Mouse (Mus musculus): ENCODE measurements at regions not wholly inside any gene's neighbourhood (a gene's known extent, or its start where the extent isn't known, plus 50 kb on each side); places are given as distances from the start of the nearest gene placed in this dataset.

DNA sequence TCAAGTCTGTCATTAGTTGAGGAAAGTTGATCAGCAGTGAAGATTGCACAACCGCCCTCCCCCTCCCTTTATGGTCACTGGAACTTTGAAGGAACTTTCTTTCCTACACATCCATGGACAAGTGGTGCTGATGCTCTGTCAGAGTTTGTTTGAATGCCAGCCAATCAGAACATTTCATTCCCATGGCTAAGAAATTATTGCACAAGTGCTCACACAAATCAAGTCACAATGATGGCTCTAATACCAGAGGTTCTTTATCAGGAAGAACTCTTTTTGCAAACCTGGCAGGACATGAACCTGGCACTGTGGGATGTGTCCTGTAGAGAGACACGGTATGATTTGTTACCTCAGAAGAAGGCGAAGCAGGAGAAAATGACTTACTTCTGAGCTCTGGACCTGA lies 54.3 kb upstream of the Spry2 start:
- no peak for ATAC-seq
- no peak for TF ChIP-seq CTCF (IDR thresholded peaks at IDR 0.05; ENCODE audit: low read depth)
- Histone ChIP-seq H3K36me3 (ENCODE audit: control insufficient read depth, insufficient read depth) (no peaks in the 10 kb centered on the region), H3K4me3 (ENCODE audit: low read depth, low read length) (no peak overlapping the region), H3K27ac (ENCODE audit: low read depth, low read length) (no peak overlapping the region), H3K4me2 (replicated peaks; ENCODE audit: low read depth) (no peak overlapping the region), H3K27me3 (replicated peaks; ENCODE audit: control insufficient read depth, insufficient read depth, low read length) (no peaks in the 10 kb centered on the region), H3K4me1 (replicated peaks; ENCODE audit: control insufficient read depth, insufficient read depth, low read length) (no peaks in the 10 kb centered on the region), H3K9me3 (ENCODE audit: control insufficient read depth) (no peaks in the 10 kb centered on the region), H3K9ac (ENCODE audit: low read depth, low read length) (no peak overlapping the region)
- 90% methylated on average over 3 of the region's 3 CpGs for WGBS

DNA sequence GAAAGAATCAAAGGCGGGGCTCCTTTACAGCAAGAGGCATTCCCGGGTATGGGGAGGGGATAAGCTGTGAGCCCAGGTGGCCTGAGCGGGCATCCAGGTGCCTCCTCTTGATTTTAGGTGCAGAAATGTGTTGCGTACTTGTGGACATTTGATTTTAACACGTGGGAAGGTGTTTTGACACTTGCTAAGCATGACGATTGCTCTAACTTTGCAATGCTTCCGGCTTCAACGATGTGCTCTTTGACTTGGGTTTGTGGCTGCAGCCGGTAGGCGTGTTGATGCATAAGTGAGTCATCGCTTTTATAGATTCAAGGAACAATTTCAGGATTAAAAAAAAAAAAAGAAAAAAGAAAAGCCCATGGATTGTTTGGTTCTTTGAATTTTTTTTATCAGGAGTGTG lies 58.5 kb upstream of the Spry2 start:
- 89% methylated on average over 11 of the region's 11 CpGs for WGBS
- ATAC-seq, result no peak
- no peaks in the 10 kb centered on the region for H3K36me3 ChIP-seq (ENCODE audit: control insufficient read depth, insufficient read depth)

GRCm38 (mm10) chr14:105956796-105957195 lies 60.2 kb upstream of the Spry2 start:
- 82% methylated on average over 4 of the region's 4 CpGs for WGBS
- H3K4me1 ChIP-seq (replicated peaks; ENCODE audit: control insufficient read depth, insufficient read depth, low read length), result no peaks in the 10 kb centered on the region
- no peaks in the 10 kb centered on the region for H3K36me3 ChIP-seq (ENCODE audit: control insufficient read depth, insufficient read depth)
- ATAC-seq, result no peak
- H3K4me2 ChIP-seq (replicated peaks; ENCODE audit: low read depth), result no peak overlapping the region
- H3K27ac ChIP-seq (ENCODE audit: low read depth, low read length), result no peak overlapping the region
- H3K9ac ChIP-seq (ENCODE audit: low read depth, low read length), result no peak overlapping the region
- no peak for TF ChIP-seq CTCF (IDR thresholded peaks at IDR 0.05; ENCODE audit: low read depth)
- no peak overlapping the region for H3K4me3 ChIP-seq (ENCODE audit: low read depth, low read length)
- no peaks in the 10 kb centered on the region for H3K27me3 ChIP-seq (replicated peaks; ENCODE audit: control insufficient read depth, insufficient read depth, low read length)
- no peaks in the 10 kb centered on the region for H3K9me3 ChIP-seq (ENCODE audit: control insufficient read depth)

More for the DNA sequence above, 58.5 kb upstream of the Spry2 start:
- H3K4me1 ChIP-seq (replicated peaks; ENCODE audit: control insufficient read depth, insufficient read depth, low read length), result no peaks in the 10 kb centered on the region
- no peak overlapping the region for H3K27ac ChIP-seq (ENCODE audit: low read depth, low read length)
- H3K4me3 ChIP-seq (ENCODE audit: low read depth, low read length), result no peak overlapping the region
- no peaks in the 10 kb centered on the region for H3K9me3 ChIP-seq (ENCODE audit: control insufficient read depth)
- no peak overlapping the region for H3K4me2 ChIP-seq (replicated peaks; ENCODE audit: low read depth)
- H3K27me3 ChIP-seq (replicated peaks; ENCODE audit: control insufficient read depth, insufficient read depth, low read length), result no peaks in the 10 kb centered on the region
- H3K9ac ChIP-seq (ENCODE audit: low read depth, low read length), result no peak overlapping the region
- TF ChIP-seq CTCF (IDR thresholded peaks at IDR 0.05; ENCODE audit: low read depth), result no peak

GRCm38 (mm10) chr14:105958005-105958404 lies 61.4 kb upstream of the Spry2 start:
- TF ChIP-seq CTCF (IDR thresholded peaks at IDR 0.05; ENCODE audit: low read depth), result no peak
- Histone ChIP-seq H3K9ac (ENCODE audit: low read depth, low read length) (no peak overlapping the region), H3K9me3 (ENCODE audit: control insufficient read depth) (no peaks in the 10 kb centered on the region), H3K4me3 (ENCODE audit: low read depth, low read length) (no peak overlapping the region), H3K4me2 (replicated peaks; ENCODE audit: low read depth) (no peak overlapping the region), H3K27ac (ENCODE audit: low read depth, low read length) (no peak overlapping the region), H3K27me3 (replicated peaks; ENCODE audit: control insufficient read depth, insufficient read depth, low read length) (no peaks in the 10 kb centered on the region), H3K4me1 (replicated peaks; ENCODE audit: control insufficient read depth, insufficient read depth, low read length) (no peaks in the 10 kb centered on the region), H3K36me3 (ENCODE audit: control insufficient read depth, insufficient read depth) (no peaks in the 10 kb centered on the region)
- WGBS, result 66% methylated on average over 7 of the region's 7 CpGs
- no peak for ATAC-seq

DNA sequence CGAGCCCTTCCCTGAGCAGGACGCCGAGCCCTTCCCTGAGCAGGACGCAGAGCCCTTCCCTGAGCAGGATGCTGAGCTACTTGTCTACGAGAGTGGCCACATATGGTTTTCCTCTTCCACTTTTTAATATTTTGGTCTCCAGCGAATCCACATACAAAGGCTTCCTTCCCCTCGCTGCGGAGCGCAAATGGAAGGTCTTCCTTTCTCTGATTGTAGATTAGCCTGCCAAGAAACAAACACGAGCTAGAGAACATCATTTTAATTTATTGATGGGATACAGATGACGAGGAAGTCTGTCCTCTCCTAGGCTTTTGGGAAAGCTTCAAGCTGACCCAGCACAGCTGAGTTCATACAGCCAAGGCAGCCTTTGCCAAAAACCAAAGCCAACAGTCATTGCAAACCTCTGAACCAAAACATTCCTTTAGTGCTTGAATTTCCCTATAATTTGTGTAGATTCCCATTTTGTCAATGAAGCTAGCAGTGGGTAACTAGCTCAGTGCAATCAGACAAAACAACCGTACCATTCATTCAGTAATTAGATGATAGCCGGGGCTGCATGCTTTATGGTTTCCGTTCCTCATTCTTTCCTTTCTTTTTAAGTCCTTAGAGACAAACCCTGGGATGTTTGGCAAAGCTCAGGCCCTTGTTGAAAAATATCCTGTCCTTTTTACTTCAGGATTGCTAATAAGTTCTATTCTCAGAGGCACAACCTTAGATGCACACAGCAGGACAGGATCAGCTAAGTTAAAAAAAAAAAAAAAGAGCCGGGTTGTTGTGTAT lies 83.1 kb upstream of the Spry2 start:
- WGBS, result 56% methylated on average over 15 of the region's 15 CpGs
- Histone ChIP-seq H3K4me3 (ENCODE audit: low read depth, low read length) (no peak overlapping the region), H3K4me1 (replicated peaks; ENCODE audit: control insufficient read depth, insufficient read depth, low read length) (no peaks in the 10 kb centered on the region), H3K27ac (ENCODE audit: low read depth, low read length) (peak overlapping the region; percentile 41), H3K9ac (ENCODE audit: low read depth, low read length) (no peak overlapping the region), H3K4me2 (replicated peaks; ENCODE audit: low read depth) (0 out of 2 replicates have a peak overlapping the region, but pooled peaks have one; percentile 3), H3K27me3 (replicated peaks; ENCODE audit: control insufficient read depth, insufficient read depth, low read length) (no peaks in the 10 kb centered on the region), H3K9me3 (ENCODE audit: control insufficient read depth) (no peaks in the 10 kb centered on the region), H3K36me3 (ENCODE audit: control insufficient read depth, insufficient read depth) (no peaks in the 10 kb centered on the region)
- no peak for TF ChIP-seq CTCF (IDR thresholded peaks at IDR 0.05; ENCODE audit: low read depth)
- no peak for ATAC-seq

- no peaks in the 10 kb centered on the region for H3K4me1 ChIP-seq (replicated peaks; ENCODE audit: control insufficient read depth, insufficient read depth, low read length)
- ATAC-seq, result no peak
- H3K4me2 ChIP-seq (replicated peaks; ENCODE audit: low read depth), result no peak overlapping the region
- TF ChIP-seq CTCF (IDR thresholded peaks at IDR 0.05; ENCODE audit: low read depth), result no peak
- no peaks in the 10 kb centered on the region for H3K36me3 ChIP-seq (ENCODE audit: control insufficient read depth, insufficient read depth)
- 39% methylated on average over 5 of the region's 5 CpGs for WGBS
- H3K4me3 ChIP-seq (ENCODE audit: low read depth, low read length), result no peak overlapping the region
- H3K27ac ChIP-seq (ENCODE audit: low read depth, low read length), result no peak overlapping the region; the same call in 1 of the 2 replicates
- H3K27me3 ChIP-seq (replicated peaks; ENCODE audit: control insufficient read depth, insufficient read depth, low read length), result no peaks in the 10 kb centered on the region
- no peak overlapping the region for H3K9ac ChIP-seq (ENCODE audit: low read depth, low read length)
- no peaks in the 10 kb centered on the region for H3K9me3 ChIP-seq (ENCODE audit: control insufficient read depth)
Observed at GRCm38 (mm10) chr14:105980324-105980680, 83.7 kb upstream of the Spry2 start.
